Mouse (Mus musculus) left cerebral cortex, adult 18-20 months (tissue): ENCODE measurements around the gene Noxa1. TPM values are rescaled to one million over a fixed set of nuclear protein-coding genes. Genes with fewer than 3 reads are reported as not detected.

Experiments
- DNase-seq, 2 experiments: peaks; one replicate each; pipeline ENCODE4 v3.0.0; 2021 to 2022; ENCODE audit warnings: low spot score in 2 of 2, mixed read lengths in 1 of 2
- microRNA-seq, 2 experiments: library from miRNA; unstranded; fragments of <30 nt; microRNA quantifications; one replicate each; pipeline ENCODE4 v1.2.0; 2021
- total RNA-seq, 2 experiments: library from RNA; stranded (reverse); gene quantifications; 2 replicates each; pipeline ENCODE4 v1.2.3; 2021

Noxa1 gene
- total RNA-seq, 2 experiments from 2014 or later = not detected

- DNase-seq = peak; percentile 53 to 59
Observed at GRCm38 (mm10) chr2:25050921-25051320, 44.0 kb downstream of the Noxa1 start.

GRCm38 (mm10) chr2:25040089-25040488, 54.9 kb downstream of the Noxa1 start:
- no peak for DNase-seq

Small RNA genes within 50 kb of the gene (microRNA-seq; reads per million reads assigned to microRNA genes)
- gene Gm24328 = 0 reads per million in 2 experiments
- gene Mir7664 = 0 to 0.50 reads per million in 2 experiments

Other genes with a start within 250 kb of the Noxa1 start
- 10 to 100 TPM; 46.7 to 49.8 TPM for gene Ehmt1, start 175.5 kb downstream of the Noxa1 start, total RNA-seq
- 10 to 100 TPM; 14.1 to 15.3 TPM for gene Arrdc1, start 159.9 kb downstream of the Noxa1 start, total RNA-seq
- gene Zmynd19, start 145.4 kb downstream of the Noxa1 start, total RNA-seq = 10 to 100 TPM; 40.0 to 41.6 TPM
- 10 to 100 TPM; 24.8 to 32.6 TPM for gene Dph7, start 132.7 kb downstream of the Noxa1 start, total RNA-seq
- 10 to 100 TPM; 77.8 to 85.6 TPM for gene Mrpl41, start 120.1 kb downstream of the Noxa1 start, total RNA-seq
- gene Pnpla7, start 119.1 kb downstream of the Noxa1 start, total RNA-seq = 10 to 100 TPM; 15.6 to 19.5 TPM
- 100 to 1,000 TPM; 435 to 452 TPM for gene Nsmf, start 40.8 kb downstream of the Noxa1 start, total RNA-seq
- gene Entpd8, start 14.8 kb downstream of the Noxa1 start, total RNA-seq = not detected
- 10 to 100 TPM; 19.2 to 23.9 TPM for gene Nrarp, start 85.6 kb upstream of the Noxa1 start, total RNA-seq
- 1 to 10 TPM; 2.2 to 2.5 TPM for gene Tor4a, start 101.7 kb upstream of the Noxa1 start, total RNA-seq
- 10 to 100 TPM; 62.1 to 68.6 TPM for gene Nelfb, start 116.3 kb upstream of the Noxa1 start, total RNA-seq
- under 1 TPM; 0.37 to 0.40 TPM for gene Stpg3, start 119.5 kb upstream of the Noxa1 start, total RNA-seq
- gene Fam166a, start 123.6 kb upstream of the Noxa1 start, total RNA-seq = not detected
- gene Tubb4b, start 129.6 kb upstream of the Noxa1 start, total RNA-seq = 100 to 1,000 TPM; 358 to 360 TPM
- not detected for gene Slc34a3, start 139.2 kb upstream of the Noxa1 start, total RNA-seq
- gene Rnf224, start 141.6 kb upstream of the Noxa1 start, total RNA-seq = not detected
- 100 to 1,000 TPM; 252 to 262 TPM for gene Rnf208, start 147.1 kb upstream of the Noxa1 start, total RNA-seq
- gene Cysrt1, start 147.3 kb upstream of the Noxa1 start, total RNA-seq = not detected
- gene AL732309.1, start 151.7 kb upstream of the Noxa1 start, total RNA-seq = 1 to 10 TPM; 1.4 to 4.1 TPM
- gene Tmem203, start 160.3 kb upstream of the Noxa1 start, total RNA-seq = 10 to 100 TPM; 31.8 to 37.8 TPM
- gene Tprn, start 167.5 kb upstream of the Noxa1 start, total RNA-seq = 10 to 100 TPM; 13.7 to 17.9 TPM
- 10 to 100 TPM; 57.6 to 70.5 TPM for gene Ssna1, start 177.3 kb upstream of the Noxa1 start, total RNA-seq
- 10 to 100 TPM; 87.1 to 87.2 TPM for gene Anapc2, start 177.3 kb upstream of the Noxa1 start, total RNA-seq
- gene Tmem210, start 193.0 kb upstream of the Noxa1 start, total RNA-seq = not detected
- not detected for gene Lrrc26, start 194.8 kb upstream of the Noxa1 start, total RNA-seq
- 100 to 1,000 TPM; 393 to 402 TPM for gene Grin1, start 224.0 kb upstream of the Noxa1 start, total RNA-seq
- gene Man1b1, start 237.2 kb upstream of the Noxa1 start, total RNA-seq = 10 to 100 TPM; 62.1 to 62.2 TPM